Mouse (Mus musculus) midbrain, postnatal 0 days (tissue): ENCODE data around the gene Tcta. TPM values are rescaled to one million over a fixed set of nuclear protein-coding genes. Genes with fewer than 3 reads are reported as not detected.
"Not testable (repeated sequence)": the region's sequence is repeated elsewhere in the genome, so short reads cannot be mapped to it uniquely, and the experiment has no call there.

Experiments
- ATAC-seq: fragments of 200-750 bp; cut with Nextera tagmentation; 2 replicates; pipeline ENCODE4 v1.8.0; 2017; ENCODE audit warnings: moderate number of reproducible peaks, mild to moderate bottlenecking, moderate TSS enrichment, moderate library complexity; ENCODE audit not compliant: low FRiP score
- DNase-seq: peaks from one replicate; pipeline ENCODE4 v3.0.0-alpha.2; 2015; ENCODE audit warnings: low spot score
- H3K27ac ChIP-seq: fragments of 300-500 bp; sonication (generic); 2 replicates; pipeline ENCODE4 v1.5.1; 2014; ENCODE audit warnings: low read depth, mild to moderate bottlenecking, low read length, mixed read lengths
- H3K27me3 ChIP-seq: fragments of 300-500 bp; sonication (generic); 2 replicates; pipeline ENCODE4 v1.6.1; 2014; ENCODE audit warnings: low read length, control low read depth, mixed read lengths; ENCODE audit not compliant: insufficient read depth
- H3K36me3 ChIP-seq: fragments of 300-500 bp; sonication (generic); 2 replicates; pipeline ENCODE4 v1.6.1; 2014; ENCODE audit warnings: low read length, control low read depth, mixed read lengths; ENCODE audit not compliant: insufficient read depth
- H3K4me1 ChIP-seq: fragments of 300-500 bp; sonication (generic); 2 replicates; pipeline ENCODE4 v1.6.1; 2014; ENCODE audit warnings: mild to moderate bottlenecking, control low read depth, antibody characterized with exemption, low read length, mixed read lengths; ENCODE audit not compliant: insufficient read depth
- H3K4me2 ChIP-seq: fragments of 300-500 bp; sonication (generic); 2 replicates; pipeline ENCODE4 v1.6.1; 2014; ENCODE audit warnings: low read depth, mild to moderate bottlenecking, low read length, mixed read lengths; ENCODE audit not compliant: poor library complexity, severe bottlenecking
- H3K4me3 ChIP-seq: fragments of 300-500 bp; sonication (generic); 2 replicates; pipeline ENCODE4 v1.5.1; 2014; ENCODE audit warnings: low read depth, mild to moderate bottlenecking, low read length, moderate library complexity
- H3K9ac ChIP-seq: fragments of 300-500 bp; sonication (generic); replicated peaks from 2 replicates; pipeline ENCODE4 v1.6.1; 2014; ENCODE audit warnings: mild to moderate bottlenecking, low read length, moderate library complexity, mixed read lengths; ENCODE audit not compliant: poor library complexity, severe bottlenecking
- H3K9me3 ChIP-seq: fragments of 300-500 bp; sonication (generic); 2 replicates; pipeline ENCODE4 v1.6.1; 2016; ENCODE audit warnings: low read length, control low read depth
- CTCF ChIP-seq: IDR thresholded peaks from 2 replicates; pipeline ENCODE4 v1.5.1; 2016; ENCODE audit warnings: antibody characterized with exemption, mild to moderate bottlenecking
- WGBS: fragments of 180-500 bp; shearing (Covaris S2); extraction: QIAGEN DNeasy Blood & Tissue Kit; methylation state at CpG from one replicate; pipeline ENCODE4 v1.1.7; 2014; 5-methylcytosine and 5-hydroxymethylcytosine counted together
- polyA plus RNA-seq: library from polyadenylated mRNA; unstranded; fragments of >200 nt; fragmentation: Nextera tagmentation; extraction: Ambion mirVana; gene quantifications from 2 replicates; pipeline ENCODE4 v1.2.1, GENCODE M21; 2015
- total RNA-seq: library from RNA; depleted of rRNA; stranded (reverse); fragments of >200 nt; gene quantifications from 2 replicates; pipeline ENCODE4 v1.2.3, GENCODE M21; 2014

The Tcta gene
- total and polyA plus RNA-seq, 2 experiments from 2014 or later = 61.2 to 76.3 TPM

GRCm38 (mm10) chr9:108325811-108326210, 19.9 kb upstream of the Tcta start:
- no peak for ATAC-seq
- 98% methylated on average over 2 of the region's 2 CpGs for WGBS
- no peak for TF ChIP-seq CTCF

GRCm38 (mm10) chr9:108324784-108325183, 18.8 kb upstream of the Tcta start:
- Histone ChIP-seq H3K4me1 (no peaks in the 10 kb centered on the region), H3K36me3 (peaks cover 11% of the 10 kb centered on the region; the same call in 1 of the 2 replicates), H3K27ac (no peak overlapping the region), H3K9ac (no peak overlapping the region), H3K4me2 (no peak overlapping the region), H3K4me3 (no peak overlapping the region), H3K27me3 (no peaks in the 10 kb centered on the region), H3K9me3 (no peaks in the 10 kb centered on the region)
- ATAC-seq (no peak), DNase-seq (no peak)
- 92% methylated on average over 1 of the region's 1 CpGs for WGBS
- no peak for TF ChIP-seq CTCF

More at GRCm38 (mm10) chr9:108325811-108326210, 19.9 kb upstream of the Tcta start:
- Histone ChIP-seq H3K4me2 (no peak overlapping the region), H3K27ac (no peak overlapping the region), H3K36me3 (peaks cover 11% of the 10 kb centered on the region; the same call in 1 of the 2 replicates), H3K9me3 (no peaks in the 10 kb centered on the region), H3K9ac (no peak overlapping the region), H3K27me3 (no peaks in the 10 kb centered on the region), H3K4me1 (no peaks in the 10 kb centered on the region), H3K4me3 (no peak overlapping the region)
- no peak for DNase-seq

- DNase-seq, H3K9me3 ChIP-seq, H3K27me3 ChIP-seq, H3K4me2 ChIP-seq, H3K9ac ChIP-seq, H3K4me1 ChIP-seq, H3K27ac ChIP-seq, H3K36me3 ChIP-seq, ATAC-seq, H3K4me3 ChIP-seq: not testable (repeated sequence)
- 95% methylated on average over 7 of the region's 7 CpGs for WGBS
These were observed 16.1 kb upstream of the Tcta start for GRCm38 (mm10) chr9:108322054-108322453.

GRCm38 (mm10) chr9:108318462-108318861, 12.5 kb upstream of the Tcta start:
- Histone ChIP-seq H3K27ac (no peak overlapping the region), H3K4me2 (no peak overlapping the region), H3K9ac (no peak overlapping the region), H3K4me3 (no peak overlapping the region), H3K27me3 (no peaks in the 10 kb centered on the region), H3K4me1 (no peaks in the 10 kb centered on the region), H3K9me3 (no peaks in the 10 kb centered on the region), H3K36me3 (no peaks in the 10 kb centered on the region)
- ATAC-seq = no peak
- WGBS = 75% methylated on average over 2 of the region's 2 CpGs
- no peak for TF ChIP-seq CTCF
- DNase-seq = no peak

GRCm38 (mm10) chr9:108317572-108317971, 11.6 kb upstream of the Tcta start:
- Histone ChIP-seq H3K4me3 (no peak overlapping the region), H3K36me3 (no peaks in the 10 kb centered on the region), H3K4me1 (no peaks in the 10 kb centered on the region), H3K27me3 (no peaks in the 10 kb centered on the region), H3K9me3 (no peaks in the 10 kb centered on the region), H3K27ac (no peak overlapping the region), H3K9ac (no peak overlapping the region), H3K4me2 (no peak overlapping the region)
- ATAC-seq (no peak), DNase-seq (no peak)
- TF ChIP-seq CTCF = peak; percentile 44
- 96% methylated on average over 3 of the region's 3 CpGs for WGBS

GRCm38 (mm10) chr9:108308141-108308540, 2.2 kb upstream of the Tcta start:
- peak overlapping the region; percentile 95 for H3K4me3 ChIP-seq
- no peak overlapping the region for H3K27ac ChIP-seq
- DNase-seq (no peak), ATAC-seq (no peak)
- H3K9me3 ChIP-seq = no peaks in the 10 kb centered on the region
- H3K36me3 ChIP-seq = peaks cover 8% of the 10 kb centered on the region
- H3K9ac ChIP-seq = 0 out of 2 replicates have a peak overlapping the region, but pooled peaks have one; percentile 19
- peak overlapping the region; percentile 55 for H3K4me2 ChIP-seq
- H3K27me3 ChIP-seq = no peaks in the 10 kb centered on the region
- 36% methylated on average over 2 of the region's 2 CpGs for WGBS
- peaks cover 14% of the 10 kb centered on the region for H3K4me1 ChIP-seq
- TF ChIP-seq CTCF = no peak
